Mouse (Mus musculus): ENCODE measurements around the gene Atg101.
"Not testable (repeated sequence)": the region's sequence is repeated elsewhere in the genome, so short reads cannot be mapped to it uniquely, and the experiment has no call there.

The Atg101 gene

GRCm38 (mm10) chr15:101312006-101312405 lies 27.9 kb downstream of the Atg101 start:
- DNase-seq (ENCODE audit: low read depth, low spot score), result no peak

GRCm38 (mm10) chr15:101315378-101315777 lies 31.3 kb downstream of the Atg101 start:
- no peak for DNase-seq (ENCODE audit: low read depth, low spot score)

GRCm38 (mm10) chr15:101315832-101316231 lies 31.8 kb downstream of the Atg101 start:
- DNase-seq (ENCODE audit: low read depth, low spot score), result peak; percentile 93

GRCm38 (mm10) chr15:101316279-101316912 lies 32.3 kb downstream of the Atg101 start:
- DNase-seq (ENCODE audit: low read depth, low spot score), result no peak

GRCm38 (mm10) chr15:101316913-101317813 lies 33.1 kb downstream of the Atg101 start:
- DNase-seq (ENCODE audit: low read depth, low spot score), result no peak

- no peak for DNase-seq (ENCODE audit: low read depth, low spot score)
These were observed 33.9 kb downstream of the Atg101 start for GRCm38 (mm10) chr15:101317814-101318500.

- DNase-seq (ENCODE audit: low read depth, low spot score), result no peak
These were observed 35.1 kb downstream of the Atg101 start for GRCm38 (mm10) chr15:101318889-101319765.

GRCm38 (mm10) chr15:101320010-101320617 lies 36.0 kb downstream of the Atg101 start:
- DNase-seq (ENCODE audit: low read depth, low spot score), result no peak

- no peak for DNase-seq (ENCODE audit: low read depth, low spot score)
These were observed 36.6 kb downstream of the Atg101 start for GRCm38 (mm10) chr15:101320618-101321041.

GRCm38 (mm10) chr15:101321126-101321525 lies 37.1 kb downstream of the Atg101 start:
- DNase-seq (ENCODE audit: low read depth, low spot score), result no peak

GRCm38 (mm10) chr15:101322106-101322505 lies 38.0 kb downstream of the Atg101 start:
- DNase-seq (ENCODE audit: low read depth, low spot score), result no peak

- no peak for DNase-seq (ENCODE audit: low read depth, low spot score)
These were observed 38.6 kb downstream of the Atg101 start for GRCm38 (mm10) chr15:101322640-101323039.

GRCm38 (mm10) chr15:101323511-101323910 lies 39.4 kb downstream of the Atg101 start:
- DNase-seq (ENCODE audit: low read depth, low spot score), result no peak

- not testable (repeated sequence) for DNase-seq (ENCODE audit: low read depth, low spot score)
These were observed 40.3 kb downstream of the Atg101 start for GRCm38 (mm10) chr15:101324409-101324808.

GRCm38 (mm10) chr15:101325991-101326534 lies 42.0 kb downstream of the Atg101 start:
- peak; percentile 11 for DNase-seq (ENCODE audit: low read depth, low spot score)

GRCm38 (mm10) chr15:101327282-101327681 lies 43.2 kb downstream of the Atg101 start:
- peak; percentile 73 for DNase-seq (ENCODE audit: low read depth, low spot score)

GRCm38 (mm10) chr15:101328876-101329563 lies 44.9 kb downstream of the Atg101 start:
- no peak for DNase-seq (ENCODE audit: low read depth, low spot score)

- DNase-seq (ENCODE audit: low read depth, low spot score), result no peak
These were observed 45.5 kb downstream of the Atg101 start for GRCm38 (mm10) chr15:101329564-101329892.

- DNase-seq (ENCODE audit: low read depth, low spot score), result no peak
These were observed 47.0 kb downstream of the Atg101 start for GRCm38 (mm10) chr15:101331090-101331489.

- no peak for DNase-seq (ENCODE audit: low read depth, low spot score)
These were observed 48.3 kb downstream of the Atg101 start for GRCm38 (mm10) chr15:101332370-101332769.

Data from CD4-positive, CD25-positive, alpha-beta regulatory T cell, adult 2 months (primary cell).